Mouse (Mus musculus): ENCODE data around the gene Pax4. TPM values are rescaled to one million over a fixed set of nuclear protein-coding genes. Genes with fewer than 3 reads are reported as not detected.

Gene Pax4
- polyA plus RNA-seq, 1 experiment from 2014 or later, result 0.37 TPM

DNA sequence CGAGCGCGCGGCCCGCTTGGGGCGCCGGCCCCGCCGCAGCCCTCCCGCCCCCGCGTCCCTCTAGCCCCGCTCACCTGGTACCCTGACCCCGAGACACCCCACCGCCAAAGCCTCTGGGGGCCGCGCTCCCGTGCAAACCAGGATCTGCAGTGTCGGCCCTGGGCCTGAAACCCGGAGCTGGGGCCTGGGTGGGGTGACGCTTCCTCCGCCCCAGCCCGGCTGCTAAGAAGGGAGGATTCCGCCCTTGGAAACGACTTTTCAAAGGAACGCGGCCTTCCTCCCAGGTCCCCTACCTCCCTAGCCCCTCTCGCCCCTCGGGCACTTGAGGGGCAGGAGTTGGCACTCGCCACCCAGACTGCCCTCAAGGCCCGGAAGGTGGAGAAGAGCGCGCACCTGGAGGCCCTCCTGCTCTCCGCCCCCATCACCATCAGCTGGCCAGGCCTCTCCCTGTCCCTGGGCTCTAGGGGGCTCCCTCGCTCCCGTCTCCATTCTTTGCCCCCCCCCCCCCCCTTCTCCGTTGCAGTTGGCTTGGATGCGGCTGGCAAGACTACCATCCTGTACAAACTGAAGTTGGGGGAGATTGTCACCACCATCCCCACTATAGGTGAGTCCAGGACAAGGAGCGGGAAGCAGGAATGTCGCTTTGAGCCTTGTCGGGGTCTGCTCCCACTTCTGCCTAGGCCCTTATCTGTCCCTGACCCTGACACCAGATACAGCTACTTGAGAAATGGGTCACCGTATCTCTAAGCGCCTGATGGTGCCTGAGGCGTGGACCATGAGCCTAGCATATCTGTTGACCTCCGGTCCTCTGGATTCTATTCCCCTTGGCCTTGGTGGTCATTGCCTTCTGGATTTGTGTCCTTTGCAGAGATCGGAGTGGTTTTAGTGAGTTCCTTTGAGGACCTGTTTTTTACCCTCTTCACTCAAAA lies 25.1 kb downstream of the Pax4 start:
- peaks cover 16% of the 10 kb centered on the region for H3K36me3 ChIP-seq (ENCODE audit: control insufficient read depth, insufficient read depth)
- WGBS, result 7% methylated on average over 43 of the region's 46 CpGs
- H3K27ac ChIP-seq (ENCODE audit: low read depth, low read length), result peak overlapping the region; percentile 84
- H3K9me3 ChIP-seq (ENCODE audit: control insufficient read depth), result no peaks in the 10 kb centered on the region
- peak; percentile 56 for TF ChIP-seq CTCF (IDR thresholded peaks at IDR 0.05; ENCODE audit: low read depth)
- peak overlapping the region; percentile 98 for H3K4me3 ChIP-seq (ENCODE audit: low read depth, low read length)
- peak overlapping the region; percentile 96 for H3K9ac ChIP-seq (ENCODE audit: low read depth, low read length)
- peak overlapping the region; percentile 70 for H3K4me2 ChIP-seq (replicated peaks; ENCODE audit: low read depth)
- peak; percentile 22 for ATAC-seq
- 0 out of 2 replicates have a peak, but pooled peaks cover 7% of the 10 kb centered on the region for H3K4me1 ChIP-seq (replicated peaks; ENCODE audit: control insufficient read depth, insufficient read depth, low read length)
- no peaks in the 10 kb centered on the region for H3K27me3 ChIP-seq (replicated peaks; ENCODE audit: control insufficient read depth, insufficient read depth, low read length)

DNA sequence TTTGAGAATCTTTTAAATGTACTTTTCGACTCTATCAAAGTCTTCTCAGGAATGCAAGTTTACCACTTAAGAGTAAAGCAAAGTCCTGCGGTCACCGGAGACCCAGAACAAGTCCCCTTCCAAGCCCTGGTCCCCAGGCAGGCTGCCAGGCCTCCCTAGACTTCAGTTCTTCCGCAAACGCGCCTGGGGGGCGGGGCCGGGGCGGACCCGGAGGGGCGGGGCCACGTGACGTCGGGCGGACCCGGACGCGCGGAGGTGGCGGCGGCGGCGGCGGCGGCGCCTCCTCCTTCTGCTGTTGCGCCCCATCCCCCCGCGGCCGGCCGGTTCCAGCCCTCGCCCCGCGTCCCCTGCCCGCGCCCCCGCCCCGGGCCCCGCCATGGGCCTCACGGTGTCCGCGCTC lies 25.8 kb downstream of the Pax4 start, which contains the start of gene Arf5:
Arf5 (plus strand) TSS at position 248 of the 400 bp plus-strand sequence.
- peak within 1 kb of the TSS; percentile 98 for H3K4me3 ChIP-seq (ENCODE audit: low read depth, low read length)
- no peaks in the 10 kb centered on the region for H3K9me3 ChIP-seq (ENCODE audit: control insufficient read depth)
- ATAC-seq, result peak; percentile 60
- peak within 1 kb of the TSS; percentile 84 for H3K27ac ChIP-seq (ENCODE audit: low read depth, low read length)
- no peak for TF ChIP-seq CTCF (IDR thresholded peaks at IDR 0.05; ENCODE audit: low read depth)
- no peaks in the 10 kb centered on the region for H3K27me3 ChIP-seq (replicated peaks; ENCODE audit: control insufficient read depth, insufficient read depth, low read length)
- H3K36me3 ChIP-seq (ENCODE audit: control insufficient read depth, insufficient read depth), result peaks cover 23% of the 10 kb centered on the region
- 0% methylated on average over 42 of the region's 42 CpGs for WGBS
- H3K4me2 ChIP-seq (replicated peaks; ENCODE audit: low read depth), result peak within 1 kb of the TSS; percentile 70
- H3K4me1 ChIP-seq (replicated peaks; ENCODE audit: control insufficient read depth, insufficient read depth, low read length), result 0 out of 2 replicates have a peak, but pooled peaks cover 7% of the 10 kb centered on the region
- H3K9ac ChIP-seq (ENCODE audit: low read depth, low read length), result peak within 1 kb of the TSS; percentile 96

DNA sequence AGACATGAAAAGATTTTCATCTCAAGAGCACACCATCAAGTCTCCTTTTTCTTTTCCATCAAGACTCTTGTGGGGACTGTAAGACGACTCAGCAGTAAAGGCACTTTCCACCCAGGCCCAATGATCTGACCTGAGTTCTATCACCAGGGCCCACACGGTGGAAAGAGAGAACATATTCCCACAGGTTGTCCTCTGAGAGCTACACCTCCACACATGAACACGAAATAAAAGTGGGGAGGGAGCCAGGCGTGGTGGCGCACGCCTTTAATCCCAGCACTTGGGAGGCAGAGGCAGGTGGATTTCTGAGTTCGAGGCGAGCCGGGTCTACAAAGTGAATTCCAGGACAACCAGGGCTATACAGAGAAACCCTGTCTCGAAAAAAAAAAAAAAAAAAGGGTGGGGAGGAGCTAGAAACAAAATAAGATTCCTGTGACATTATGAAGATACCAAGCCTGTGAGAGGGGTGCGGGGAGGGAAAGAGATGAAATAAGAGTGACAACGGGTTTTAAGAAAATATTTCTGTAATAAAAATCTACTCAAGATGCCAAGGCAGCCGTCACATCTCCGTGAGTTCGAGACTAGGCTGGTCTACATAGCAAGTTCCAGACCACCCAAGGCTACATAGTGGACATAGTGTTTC lies 26.4 kb downstream of the Pax4 start:
- peak overlapping the region; percentile 70 for H3K4me2 ChIP-seq (replicated peaks; ENCODE audit: low read depth)
- H3K4me3 ChIP-seq (ENCODE audit: low read depth, low read length), result peak overlapping the region; percentile 98
- H3K9ac ChIP-seq (ENCODE audit: low read depth, low read length), result 0 out of 2 replicates have a peak overlapping the region, but pooled peaks have one; percentile 96
- WGBS, result 68% methylated on average over 15 of the region's 15 CpGs
- no peaks in the 10 kb centered on the region for H3K27me3 ChIP-seq (replicated peaks; ENCODE audit: control insufficient read depth, insufficient read depth, low read length)
- ATAC-seq, result no peak
- no peak for TF ChIP-seq CTCF (IDR thresholded peaks at IDR 0.05; ENCODE audit: low read depth)
- H3K9me3 ChIP-seq (ENCODE audit: control insufficient read depth), result no peaks in the 10 kb centered on the region
- peak overlapping the region; percentile 84; the same call in 1 of the 2 replicates for H3K27ac ChIP-seq (ENCODE audit: low read depth, low read length)
- 0 out of 2 replicates have a peak, but pooled peaks cover 7% of the 10 kb centered on the region for H3K4me1 ChIP-seq (replicated peaks; ENCODE audit: control insufficient read depth, insufficient read depth, low read length)
- H3K36me3 ChIP-seq (ENCODE audit: control insufficient read depth, insufficient read depth), result peaks cover 28% of the 10 kb centered on the region

DNA sequence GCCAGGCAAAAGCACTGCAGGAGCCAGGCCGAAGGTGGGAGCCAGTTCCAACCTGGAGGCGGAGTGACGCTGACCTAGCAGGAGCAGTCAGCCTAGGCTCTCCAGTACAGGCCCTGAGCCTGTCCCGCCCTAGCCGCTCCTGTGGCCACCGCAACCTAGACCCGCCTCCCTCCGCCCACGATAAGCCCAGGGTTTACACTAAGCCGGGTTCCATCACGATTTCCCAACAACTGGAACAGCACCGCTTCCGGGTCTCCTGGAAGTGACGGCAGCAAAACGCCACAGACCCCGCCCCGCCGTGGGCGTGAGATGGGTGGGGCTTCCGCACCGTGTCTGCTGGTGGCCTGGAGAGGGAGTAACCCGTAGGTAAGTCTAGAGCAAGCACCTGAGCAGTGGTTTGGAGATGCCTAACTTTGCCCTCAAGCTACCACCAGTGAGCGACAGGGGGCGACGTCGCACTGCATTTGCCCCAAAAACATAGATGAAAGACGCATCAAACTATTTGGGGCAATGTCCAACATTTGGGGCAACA lies 27.6 kb downstream of the Pax4 start:
- peak overlapping the region; percentile 84 for H3K27ac ChIP-seq (ENCODE audit: low read depth, low read length)
- ATAC-seq, result peak; percentile 95
- H3K4me1 ChIP-seq (replicated peaks; ENCODE audit: control insufficient read depth, insufficient read depth, low read length), result 0 out of 2 replicates have a peak, but pooled peaks cover 7% of the 10 kb centered on the region
- H3K36me3 ChIP-seq (ENCODE audit: control insufficient read depth, insufficient read depth), result peaks cover 27% of the 10 kb centered on the region
- no peaks in the 10 kb centered on the region for H3K9me3 ChIP-seq (ENCODE audit: control insufficient read depth)
- WGBS, result under 1% methylated on average over 27 of the region's 27 CpGs
- peak overlapping the region; percentile 69 for H3K4me3 ChIP-seq (ENCODE audit: low read depth, low read length)
- peak overlapping the region; percentile 96 for H3K4me2 ChIP-seq (replicated peaks; ENCODE audit: low read depth)
- no peaks in the 10 kb centered on the region for H3K27me3 ChIP-seq (replicated peaks; ENCODE audit: control insufficient read depth, insufficient read depth, low read length)
- peak overlapping the region; percentile 74 for H3K9ac ChIP-seq (ENCODE audit: low read depth, low read length)
- TF ChIP-seq CTCF (IDR thresholded peaks at IDR 0.05; ENCODE audit: low read depth), result peak; percentile 90

DNA sequence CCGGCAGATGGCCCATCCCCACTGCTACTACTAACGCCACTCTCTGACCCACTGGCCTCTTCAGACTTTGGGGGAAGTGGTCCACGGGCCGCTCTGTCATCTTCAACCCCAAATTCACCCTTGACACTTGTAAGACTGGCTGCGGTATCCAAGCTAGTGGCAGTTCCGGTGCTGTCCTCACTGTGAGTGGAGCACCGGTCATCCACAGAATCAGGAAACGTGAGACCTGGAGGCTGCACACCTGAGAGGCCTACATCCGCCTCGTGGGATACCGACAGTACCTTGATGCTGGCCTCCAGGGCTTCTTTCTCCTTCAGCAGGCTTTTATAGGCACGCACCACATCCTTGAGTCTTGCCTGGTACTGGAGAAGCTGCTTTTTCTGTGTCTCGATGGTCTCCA lies 28.3 kb downstream of the Pax4 start:
- Histone ChIP-seq H3K9ac (ENCODE audit: low read depth, low read length) (peak overlapping the region; percentile 74), H3K9me3 (ENCODE audit: control insufficient read depth) (no peaks in the 10 kb centered on the region)
- 16% methylated on average over 13 of the region's 13 CpGs for WGBS

More for the DNA sequence above, 28.3 kb downstream of the Pax4 start:
- 0 out of 2 replicates have a peak, but pooled peaks cover 7% of the 10 kb centered on the region for H3K4me1 ChIP-seq (replicated peaks; ENCODE audit: control insufficient read depth, insufficient read depth, low read length)
- no peak for TF ChIP-seq CTCF (IDR thresholded peaks at IDR 0.05; ENCODE audit: low read depth)
- no peaks in the 10 kb centered on the region for H3K27me3 ChIP-seq (replicated peaks; ENCODE audit: control insufficient read depth, insufficient read depth, low read length)
- H3K4me2 ChIP-seq (replicated peaks; ENCODE audit: low read depth), result peak overlapping the region; percentile 96
- peak overlapping the region; percentile 84 for H3K27ac ChIP-seq (ENCODE audit: low read depth, low read length)
- H3K4me3 ChIP-seq (ENCODE audit: low read depth, low read length), result peak overlapping the region; percentile 69
- peaks cover 23% of the 10 kb centered on the region for H3K36me3 ChIP-seq (ENCODE audit: control insufficient read depth, insufficient read depth)
- no peak for ATAC-seq

Data from intestine, postnatal 0 days (tissue).